Comparison of ENCODE assay signal across 9 mouse cellular contexts in genomic region chr13:49015366-49016306, GRCm38 (mm10). TPM values are rescaled to one million over a fixed set of nuclear protein-coding genes. Genes with fewer than 3 reads are reported as not detected.
A peak's percentile ranks its signal among the peaks of the same experiment; 100 is the strongest.
DNase-seq lines count a peak whose midpoint lies in the region; ATAC-seq and TF ChIP-seq lines count a peak whose summit lies in the region.
"Had no signal": no experiment of that assay in that cellular context is flagged by ENCODE, and none has a peak within 500 bp of the region (broad histone marks: within the 10 kb centered on the region; RNA-seq: fewer than 3 reads in every experiment).

No protein-coding gene starts in this region.

- no peaks in the 10 kb centered on the region for H3K36me3 ChIP-seq in heart, embryonic 12.5 days
- no peaks in the 10 kb centered on the region for H3K36me3 ChIP-seq in heart, embryonic 16.5 days (ENCODE audit: control insufficient read depth, insufficient read depth)
- no peaks in the 10 kb centered on the region for H3K36me3 ChIP-seq in liver, adult 2 months (ENCODE audit: control insufficient read depth, insufficient read depth, low read length)
- no peaks in the 10 kb centered on the region for H3K36me3 ChIP-seq in midbrain, postnatal 0 days (ENCODE audit: insufficient read depth, low read length)

- peaks cover 9% of the 10 kb centered on the region for H3K9me3 ChIP-seq in heart, embryonic 12.5 days (replicated peaks)
- H3K9me3 ChIP-seq in heart, embryonic 16.5 days (replicated peaks; ENCODE audit: control insufficient read depth, low read length) = peaks cover 7% of the 10 kb centered on the region
- H3K9me3 ChIP-seq in midbrain, postnatal 0 days (ENCODE audit: low read length) = no peaks in the 10 kb centered on the region

- H3K79me2 ChIP-seq in liver, adult 2 months (ENCODE audit: control insufficient read depth, insufficient read depth, low read length) = no peaks in the 10 kb centered on the region

- no peak for TF ChIP-seq POLR2A in liver, adult 2 months (IDR thresholded peaks at IDR 0.05; ENCODE audit: extremely low read depth, insufficient read depth, low read length)

- 6% methylated on average over 30 of the region's 30 CpGs for WGBS in heart, embryonic 12.5 days
- 10% methylated on average over 30 of the region's 30 CpGs for WGBS in heart, embryonic 16.5 days
- WGBS in liver, adult 2 months = 17% methylated on average over 30 of the region's 30 CpGs
- WGBS in midbrain, postnatal 0 days = 4% methylated on average over 30 of the region's 30 CpGs

- peaks cover 21% of the 10 kb centered on the region for H3K4me1 ChIP-seq in heart, embryonic 12.5 days (replicated peaks)
- peaks cover 14% of the 10 kb centered on the region for H3K4me1 ChIP-seq in heart, embryonic 16.5 days (ENCODE audit: control insufficient read depth, insufficient read depth, low read length)
- peaks cover 3% of the 10 kb centered on the region; the same call in 1 of the 2 replicates for H3K4me1 ChIP-seq in liver, adult 2 months (ENCODE audit: control insufficient read depth, insufficient read depth, low read length)
- 0 out of 2 replicates have a peak, but pooled peaks cover 7% of the 10 kb centered on the region for H3K4me1 ChIP-seq in midbrain, postnatal 0 days (ENCODE audit: insufficient read depth, low read length)

- H3K27me3 ChIP-seq in heart, embryonic 12.5 days (replicated peaks) = no peaks in the 10 kb centered on the region
- no peaks in the 10 kb centered on the region for H3K27me3 ChIP-seq in heart, embryonic 16.5 days (ENCODE audit: control insufficient read depth, insufficient read depth, low read length)
- peaks cover 4% of the 10 kb centered on the region for H3K27me3 ChIP-seq in liver, adult 2 months (ENCODE audit: control insufficient read depth, insufficient read depth, low read length)
- H3K27me3 ChIP-seq in midbrain, postnatal 0 days (ENCODE audit: insufficient read depth, low read length) = no peaks in the 10 kb centered on the region

- ATAC-seq in heart, embryonic 12.5 days (ENCODE audit: insufficient number of reproducible peaks, low FRiP score) = no peak
- ATAC-seq in heart, embryonic 16.5 days (replicated peaks; ENCODE audit: extremely low read depth, insufficient read depth, low FRiP score) = peak; percentile 26; the same call in 1 of the 2 replicates
- ATAC-seq in midbrain, postnatal 0 days (ENCODE audit: low FRiP score) = peak; percentile 67

- 0 out of 2 replicates have a peak overlapping the region, but pooled peaks have one; percentile 5 for H3K9ac ChIP-seq in heart, embryonic 12.5 days
- H3K9ac ChIP-seq in heart, embryonic 16.5 days (ENCODE audit: low read length) = peak overlapping the region; percentile 56
- H3K9ac ChIP-seq in liver, adult 2 months (ENCODE audit: low read depth, low read length) = no peak overlapping the region
- H3K9ac ChIP-seq in midbrain, postnatal 0 days (replicated peaks; ENCODE audit: low read length, poor library complexity, severe bottlenecking) = 0 out of 2 replicates have a peak overlapping the region, but pooled peaks have one; percentile 24

- no peak for DNase-seq in heart, adult 9 months (ENCODE audit: low spot score in 2 of 2)
- DNase-seq in cerebellum, adult 9-10 months = peak; percentile 70
- DNase-seq in liver, adult 2 months (ENCODE audit: extremely low read depth, low read depth, low spot score) = no peak
- peak; percentile 31 for DNase-seq in midbrain, postnatal 0 days (ENCODE audit: low spot score)
- DNase-seq in thymus, postnatal 25 days = peak; percentile 68
- no peak for DNase-seq in adrenal gland, adult 8-10 months

- peak overlapping the region; percentile 40 for H3K27ac ChIP-seq in heart, embryonic 12.5 days (ENCODE audit: poor library complexity, severe bottlenecking)
- H3K27ac ChIP-seq in heart, embryonic 16.5 days (ENCODE audit: low read length) = peak overlapping the region; percentile 70
- no peak overlapping the region for H3K27ac ChIP-seq in liver, adult 2 months (replicated peaks; ENCODE audit: insufficient read depth, low read depth, low read length)
- peak overlapping the region; percentile 76 for H3K27ac ChIP-seq in midbrain, postnatal 0 days (ENCODE audit: low read depth, low read length)

- peak overlapping the region; percentile 75 for H3K4me2 ChIP-seq in heart, embryonic 12.5 days
- peak overlapping the region; percentile 70 for H3K4me2 ChIP-seq in heart, embryonic 16.5 days (ENCODE audit: low read depth, low read length)
- H3K4me2 ChIP-seq in midbrain, postnatal 0 days (ENCODE audit: low read depth, low read length, poor library complexity, severe bottlenecking) = peak overlapping the region; percentile 49

- H3K4me3 ChIP-seq in heart, embryonic 12.5 days = peak overlapping the region; percentile 27
- H3K4me3 ChIP-seq in heart, embryonic 16.5 days (ENCODE audit: low read length) = peak overlapping the region; percentile 38
- no peak overlapping the region for H3K4me3 ChIP-seq in liver, adult 2 months (ENCODE audit: insufficient read depth, low read depth, low read length)
- peak overlapping the region; percentile 23 for H3K4me3 ChIP-seq in midbrain, postnatal 0 days (ENCODE audit: low read depth, low read length)
- H3K4me3 ChIP-seq: megakaryocyte, embryonic 14.5 days had no signal

- peak; percentile 16; the same call in 1 of the 2 replicates for TF ChIP-seq CTCF in liver, adult 2 months (IDR thresholded peaks at IDR 0.05; ENCODE audit: low read depth, low read length)
- TF ChIP-seq CTCF in midbrain, postnatal 0 days (IDR thresholded peaks at IDR 0.05) = peak; percentile 53

RNA-seq across cellular contexts. Expression of gene Fam120a, which starts 47.8 kb away (rescaled TPM):
- polyA plus RNA-seq in heart, embryonic 12.5 days (2016; fragmentation: Nextera tagmentation; extraction: Ambion mirVana) = 20.7 and 23.5 TPM in 2 replicates
- 17.2 and 18.3 TPM in 2 replicates for polyA plus RNA-seq in heart, embryonic 16.5 days (2015; fragmentation: Nextera tagmentation; extraction: Ambion mirVana)
- 45.1 and 59.3 TPM in 2 replicates for total RNA-seq in liver, adult 2 months (2014; rRNA removed)
- 40.1 and 40.6 TPM in 2 replicates for polyA plus RNA-seq in liver, adult 2 months (2012; rRNA removed)
- total RNA-seq in midbrain, postnatal 0 days (2014; rRNA removed) = 45.6 and 58.3 TPM in 2 replicates
- polyA plus RNA-seq in midbrain, postnatal 0 days (2015; fragmentation: Nextera tagmentation; extraction: Ambion mirVana) = 8.5 and 9.5 TPM in 2 replicates
- total RNA-seq in adrenal gland, adult 8-10 months (2022) = 100 to 1,000 TPM; 170 to 195 (median 182) TPM

Comparison
In these comparisons a context has a peak if more than half of its experiments do, and no peak if none do; other contexts are left out.
1. DNase-seq: peak in cerebellum, adult 9-10 months (single experiment), midbrain, postnatal 0 days (single experiment) and thymus, postnatal 25 days (single experiment); none in heart, adult 9 months (0 of 2), liver, adult 2 months (single experiment) and adrenal gland, adult 8-10 months (single experiment).
2. Peak in every context shown above with its lines, with median percentiles within 50 percentile points of each other: H3K4me2 ChIP-seq.